Mouse (Mus musculus) G1E-ER4 (cell line): Measurements from ENCODE around the gene Metrn. TPM values are rescaled to one million over a fixed set of nuclear protein-coding genes. Genes with fewer than 3 reads are reported as not detected.

Source experiments
- GATA1 ChIP-seq: IDR thresholded peaks from one replicate; pipeline ENCODE4 v1.8.0; 2012; ENCODE audit warnings: low read length, inconsistent platforms
- polyA plus RNA-seq: library from polyadenylated mRNA; stranded (reverse); fragments of >175 nt; gene quantifications from 2 replicates; pipeline ENCODE4 v1.2.3, GENCODE M21; 2012

Metrn gene
- polyA plus RNA-seq, 1 experiment = 238 TPM

DNA sequence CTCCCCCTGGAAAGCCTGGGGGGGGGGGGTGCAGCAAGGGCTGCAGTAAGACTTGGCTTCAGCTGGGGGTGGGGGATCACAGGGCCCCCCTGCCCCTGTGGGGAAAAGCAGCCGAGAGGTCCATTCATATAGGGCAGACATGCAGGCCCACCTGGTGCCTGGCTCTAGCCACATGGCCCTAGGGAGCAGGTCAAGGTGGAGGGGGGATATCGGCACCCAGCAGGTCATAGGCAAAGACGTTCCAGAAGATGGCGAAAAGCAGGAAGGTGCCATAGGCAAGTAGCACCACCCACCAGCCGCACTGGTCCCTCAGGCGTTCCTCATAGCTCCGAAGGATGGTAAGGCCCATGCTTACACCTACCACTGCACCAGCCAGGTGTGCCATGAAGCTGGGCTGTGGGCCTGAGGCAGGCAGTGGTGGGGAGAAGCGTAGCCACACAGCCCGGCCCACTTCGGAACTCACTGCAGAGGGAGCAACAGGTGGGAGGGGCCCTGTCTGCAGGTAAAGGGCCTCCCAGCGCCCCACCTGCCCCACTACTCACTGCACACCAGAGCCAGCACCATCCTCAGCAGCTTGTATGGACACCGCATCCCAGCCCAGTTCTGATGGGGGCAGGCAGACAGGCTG lies 37.8 kb upstream of the Metrn start:
- no peak for TF ChIP-seq GATA1

GRCm38 (mm10) chr17:25833961-25834594 lies 37.1 kb upstream of the Metrn start:
- no peak for TF ChIP-seq GATA1

- TF ChIP-seq GATA1 = no peak
These were observed 36.3 kb upstream of the Metrn start, which contains the start of gene Stub1 for GRCm38 (mm10) chr17:25833291-25833663. TSS of gene Stub1 (minus strand) at chr17:25833404.

- no peak for TF ChIP-seq GATA1
These were observed 35.7 kb upstream of the Metrn start for GRCm38 (mm10) chr17:25832436-25833290.

DNA sequence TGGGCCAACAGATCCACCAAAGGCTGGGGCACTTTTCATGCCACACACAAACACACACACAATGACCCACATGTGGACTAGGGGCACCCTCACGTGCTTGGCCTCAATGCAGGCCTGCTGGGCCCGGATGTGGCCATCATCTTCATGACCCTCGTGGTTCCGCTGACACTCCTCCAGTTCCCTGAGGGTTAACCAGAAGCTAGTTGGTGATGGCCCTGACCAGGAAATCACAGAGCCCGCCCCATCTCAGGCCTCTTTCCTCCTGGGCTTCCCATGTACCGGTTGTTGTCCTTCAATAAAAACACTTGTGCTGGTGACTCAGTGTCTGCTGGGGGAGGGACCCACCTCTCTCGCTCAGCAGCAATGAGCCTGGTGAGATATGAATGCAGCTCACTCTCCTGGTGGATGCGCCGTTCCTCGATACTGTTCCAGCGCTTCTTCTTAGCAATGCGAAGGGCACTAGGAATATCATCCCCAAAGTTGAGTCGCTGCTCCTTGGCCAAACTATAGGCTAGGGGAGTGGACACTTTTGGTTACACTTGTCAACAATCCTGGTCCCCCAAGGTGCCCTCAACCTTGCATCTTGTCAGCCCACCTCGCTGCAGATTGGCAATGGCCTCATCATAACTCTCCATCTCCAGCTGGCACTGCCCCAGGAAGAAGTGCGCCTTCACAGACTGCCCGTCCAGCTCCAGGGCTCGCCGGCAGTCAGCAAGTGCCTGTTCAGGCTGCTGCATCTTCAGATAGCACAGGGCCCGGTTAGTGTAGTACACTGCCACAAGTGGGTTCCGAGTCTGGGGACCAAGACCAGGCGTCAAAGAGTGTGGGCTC lies 34.7 kb upstream of the Metrn start:
- no peak for TF ChIP-seq GATA1

- no peak for TF ChIP-seq GATA1
These were observed 34.0 kb upstream of the Metrn start for GRCm38 (mm10) chr17:25830806-25831431.

DNA sequence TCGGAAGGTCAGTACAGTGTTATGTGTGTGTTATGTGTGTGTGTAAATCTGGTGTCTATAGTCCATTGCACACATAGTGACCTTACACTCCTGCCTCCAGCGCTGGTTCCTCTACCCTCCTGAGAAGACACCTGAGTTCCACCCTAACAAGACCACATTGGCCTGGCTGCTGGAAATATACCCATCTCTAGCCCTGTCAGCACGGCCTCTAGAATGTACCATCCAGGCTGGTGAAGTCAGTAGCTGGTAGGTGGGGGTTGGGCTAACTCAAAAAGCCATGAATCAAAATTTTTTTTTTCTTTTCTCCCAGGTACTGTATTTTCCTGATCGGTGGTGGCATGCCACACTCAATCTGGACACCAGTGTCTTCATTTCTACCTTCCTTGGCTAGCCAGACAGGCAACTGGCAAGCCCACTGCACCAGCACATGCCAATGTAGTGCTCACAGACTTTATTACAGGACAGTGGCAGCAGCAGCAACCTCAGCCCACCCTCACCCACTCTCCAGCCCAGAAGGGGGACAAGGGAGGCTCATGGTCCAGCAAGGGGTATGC lies 33.3 kb upstream of the Metrn start:
- no peak for TF ChIP-seq GATA1

- no peak for TF ChIP-seq GATA1
These were observed 32.7 kb upstream of the Metrn start for GRCm38 (mm10) chr17:25829558-25830017.

GRCm38 (mm10) chr17:25828712-25829557 lies 32.0 kb upstream of the Metrn start, which contains the start of gene Jmjd8:
TSS of gene Jmjd8 (plus strand) at chr17:25828867.
- no peak for TF ChIP-seq GATA1

- TF ChIP-seq GATA1 = no peak
These were observed 31.3 kb upstream of the Metrn start for GRCm38 (mm10) chr17:25828223-25828594.

DNA sequence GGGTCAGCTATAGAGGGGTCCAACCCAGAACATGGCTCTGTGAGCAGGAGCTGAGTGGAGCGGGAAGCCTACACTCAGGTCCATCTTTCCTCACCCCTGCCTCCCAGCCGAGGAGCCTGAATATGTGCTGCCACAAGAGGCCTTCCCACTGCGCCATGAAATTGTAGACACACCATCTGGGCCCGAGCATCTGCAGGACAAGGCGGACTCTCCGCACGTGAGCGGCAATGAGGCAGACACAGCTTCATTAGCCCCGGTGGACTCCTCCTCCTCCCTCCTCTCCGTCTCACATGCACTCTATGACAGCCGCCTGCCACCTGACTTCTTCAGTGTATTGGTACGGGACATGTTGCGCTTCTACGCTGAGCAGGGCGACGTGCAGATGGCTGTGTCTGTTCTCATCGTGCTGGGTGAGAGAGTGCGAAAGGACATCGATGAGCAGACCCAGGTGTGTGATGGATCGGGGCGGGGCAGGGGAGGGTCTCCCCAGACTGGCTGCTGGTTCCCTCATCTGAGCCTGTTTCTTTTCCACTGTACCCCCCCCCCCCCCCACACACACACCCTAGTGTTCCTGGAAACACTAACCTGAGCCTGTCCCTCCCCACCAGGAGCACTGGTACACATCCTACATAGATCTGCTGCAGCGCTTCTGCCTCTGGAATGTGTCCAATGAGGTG lies 30.7 kb upstream of the Metrn start:
- TF ChIP-seq GATA1 = no peak

- TF ChIP-seq GATA1 = no peak
These were observed 30.1 kb upstream of the Metrn start for GRCm38 (mm10) chr17:25827011-25827410.

DNA sequence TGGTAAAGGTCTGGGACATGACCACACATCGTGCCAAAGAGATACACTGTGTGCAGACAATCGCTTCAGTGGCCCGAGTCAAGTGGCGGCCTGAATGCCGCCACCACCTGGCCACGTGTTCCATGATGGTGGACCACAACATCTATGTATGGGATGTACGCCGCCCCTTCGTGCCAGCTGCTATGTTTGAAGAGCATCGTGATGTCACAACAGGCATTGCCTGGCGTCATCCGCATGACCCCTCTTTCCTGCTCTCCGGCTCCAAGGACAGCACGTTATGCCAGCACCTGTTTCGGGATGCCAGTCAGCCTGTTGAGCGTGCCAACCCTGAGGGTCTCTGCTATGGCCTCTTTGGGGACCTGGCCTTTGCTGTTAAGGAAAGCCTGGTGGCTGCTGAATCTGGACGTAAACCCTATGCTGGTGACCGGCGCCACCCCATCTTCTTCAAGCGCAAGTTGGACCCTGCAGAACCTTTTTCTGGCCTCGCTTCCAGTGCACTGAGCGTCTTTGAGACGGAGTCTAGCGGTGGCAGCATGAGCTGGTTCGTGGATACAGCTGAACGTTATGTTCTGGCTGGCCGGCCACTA lies 29.1 kb upstream of the Metrn start:
- no peak for TF ChIP-seq GATA1
